Mouse (Mus musculus): ENCODE measurements around the gene Ifit3. TPM values are rescaled to one million over a fixed set of nuclear protein-coding genes. Genes with fewer than 3 reads are reported as not detected.
"Not testable (repeated sequence)": the region's sequence is repeated elsewhere in the genome, so short reads cannot be mapped to it uniquely, and the experiment has no call there.

Ifit3 gene
- polyA plus RNA-seq, 1 experiment, result 14.0 TPM

DNA sequence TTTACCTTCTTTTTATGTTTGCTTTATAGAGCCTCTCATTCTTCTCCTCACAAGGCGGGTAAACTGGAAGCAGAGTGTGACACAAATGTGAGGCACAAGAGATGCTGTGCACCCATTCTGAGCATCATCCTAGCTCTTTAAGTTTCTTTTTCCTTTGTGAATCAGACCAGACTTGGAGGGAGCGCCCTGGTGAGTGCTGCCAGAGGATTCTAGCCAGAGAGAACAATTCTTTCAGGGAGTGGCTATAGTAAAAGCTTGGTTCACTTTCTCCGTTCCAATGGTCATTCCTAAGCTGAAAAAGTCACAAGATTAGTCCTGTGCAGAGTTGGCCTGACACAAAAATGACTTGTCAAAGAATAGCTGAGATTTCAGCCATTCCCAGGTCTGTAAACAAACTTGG lies 26.7 kb upstream of the Ifit3 start:
- H3K4me1 ChIP-seq (ENCODE audit: control insufficient read depth, insufficient read depth, low read length), result peaks cover 11% of the 10 kb centered on the region
- H3K4me3 ChIP-seq (replicated peaks; ENCODE audit: extremely low read depth, low read depth, low read length), result no peak overlapping the region
- no peak for DNase-seq
- WGBS, result 39% methylated on average over 3 of the region's 3 CpGs
- no peak for TF ChIP-seq POLR2A (IDR thresholded peaks at IDR 0.05; ENCODE audit: borderline replicate concordance, extremely low read depth, low read depth, low read length)
- no peak for TF ChIP-seq CTCF (IDR thresholded peaks at IDR 0.05; ENCODE audit: insufficient read depth, low read length)

DNA sequence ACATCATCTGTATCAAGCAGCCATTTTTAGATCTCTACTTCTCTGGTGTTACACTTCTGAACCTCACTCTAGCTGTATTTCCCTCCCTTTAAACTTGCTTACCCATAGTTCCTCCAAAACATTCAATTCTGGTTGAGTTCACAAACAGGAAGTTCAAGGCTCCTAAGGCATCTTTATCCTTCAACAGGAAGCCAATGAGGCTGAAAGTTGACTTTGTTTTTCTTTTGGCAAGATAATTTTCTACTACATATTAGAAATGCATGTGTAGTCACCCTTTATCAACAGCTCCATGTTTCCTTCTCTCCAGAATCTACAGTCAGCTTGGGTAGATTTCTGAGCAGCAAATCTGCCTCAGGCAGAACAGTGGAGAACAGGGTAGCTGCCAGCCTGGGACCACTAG lies 20.8 kb upstream of the Ifit3 start:
- no peak for DNase-seq
- Histone ChIP-seq H3K4me1 (ENCODE audit: control insufficient read depth, insufficient read depth, low read length) (no peaks in the 10 kb centered on the region), H3K4me3 (replicated peaks; ENCODE audit: extremely low read depth, low read depth, low read length) (no peak overlapping the region)
- TF ChIP-seq POLR2A (IDR thresholded peaks at IDR 0.05; ENCODE audit: borderline replicate concordance, extremely low read depth, low read depth, low read length) (no peak), CTCF (IDR thresholded peaks at IDR 0.05; ENCODE audit: insufficient read depth, low read length) (no peak)

DNA sequence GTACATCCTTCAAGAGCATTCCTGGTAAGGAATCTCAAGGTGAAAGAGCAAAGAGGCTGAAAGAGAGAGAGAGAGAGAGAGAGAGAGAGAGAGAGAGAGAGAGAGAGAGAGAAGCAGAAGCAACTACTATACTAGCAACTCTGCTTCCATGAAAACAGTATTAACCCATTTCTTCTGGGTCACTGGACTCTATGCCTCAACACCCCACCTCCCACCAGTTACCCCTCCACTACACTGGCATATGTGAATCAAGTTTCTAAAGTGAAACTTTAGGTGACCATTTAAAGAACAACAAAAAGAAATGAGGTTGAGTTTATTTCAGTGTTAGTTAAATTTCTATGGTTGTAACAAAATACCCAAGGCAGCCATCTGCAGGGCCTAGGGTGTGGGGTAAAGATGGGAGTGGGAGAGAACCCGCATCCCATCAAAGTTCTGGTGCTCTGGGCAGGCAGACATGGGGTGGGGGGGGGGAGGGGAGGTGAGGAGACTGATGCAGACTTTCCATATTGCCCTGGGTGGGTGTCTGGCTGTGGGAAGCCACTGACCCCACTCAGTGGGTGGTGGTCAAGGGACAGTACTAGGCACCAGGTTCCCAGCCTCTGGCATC lies 17.1 kb upstream of the Ifit3 start:
- 100% methylated on average over 1 of the region's 1 CpGs for WGBS
- Histone ChIP-seq H3K4me3 (replicated peaks; ENCODE audit: extremely low read depth, low read depth, low read length) (no peak overlapping the region), H3K4me1 (ENCODE audit: control insufficient read depth, insufficient read depth, low read length) (no peaks in the 10 kb centered on the region; the same call in none of the 2 replicates)
- TF ChIP-seq CTCF (IDR thresholded peaks at IDR 0.05; ENCODE audit: insufficient read depth, low read length) (no peak), POLR2A (IDR thresholded peaks at IDR 0.05; ENCODE audit: borderline replicate concordance, extremely low read depth, low read depth, low read length) (no peak)
- DNase-seq, result no peak

GRCm38 (mm10) chr19:34568988-34569895 lies 14.1 kb upstream of the Ifit3 start:
- Histone ChIP-seq H3K4me3 (replicated peaks; ENCODE audit: extremely low read depth, low read depth, low read length) (no peak overlapping the region), H3K4me1 (ENCODE audit: control insufficient read depth, insufficient read depth, low read length) (no peaks in the 10 kb centered on the region; the same call in none of the 2 replicates)
- no peak for TF ChIP-seq CTCF (IDR thresholded peaks at IDR 0.05; ENCODE audit: insufficient read depth, low read length)
- TF ChIP-seq POLR2A (IDR thresholded peaks at IDR 0.05; ENCODE audit: borderline replicate concordance, extremely low read depth, low read depth, low read length), result no peak
- WGBS, result 54% methylated on average over 7 of the region's 7 CpGs
- DNase-seq, result no peak

- no peak for DNase-seq
- Histone ChIP-seq H3K4me3 (replicated peaks; ENCODE audit: extremely low read depth, low read depth, low read length) (no peak overlapping the region), H3K4me1 (ENCODE audit: control insufficient read depth, insufficient read depth, low read length) (no peaks in the 10 kb centered on the region; the same call in none of the 2 replicates)
- WGBS, result 60% methylated on average over 4 of the region's 4 CpGs
- TF ChIP-seq CTCF (IDR thresholded peaks at IDR 0.05; ENCODE audit: insufficient read depth, low read length) (no peak), POLR2A (IDR thresholded peaks at IDR 0.05; ENCODE audit: borderline replicate concordance, extremely low read depth, low read depth, low read length) (no peak)
Measured at GRCm38 (mm10) chr19:34569896-34570476, 13.3 kb upstream of the Ifit3 start.

- DNase-seq, result no peak
- Histone ChIP-seq H3K4me1 (ENCODE audit: control insufficient read depth, insufficient read depth, low read length) (no peaks in the 10 kb centered on the region; the same call in none of the 2 replicates), H3K4me3 (replicated peaks; ENCODE audit: extremely low read depth, low read depth, low read length) (no peak overlapping the region)
- 94% methylated on average over 1 of the region's 1 CpGs for WGBS
- TF ChIP-seq POLR2A (IDR thresholded peaks at IDR 0.05; ENCODE audit: borderline replicate concordance, extremely low read depth, low read depth, low read length) (no peak), CTCF (IDR thresholded peaks at IDR 0.05; ENCODE audit: insufficient read depth, low read length) (no peak)
Measured at GRCm38 (mm10) chr19:34571080-34571479, 12.3 kb upstream of the Ifit3 start.

- 89% methylated on average over 5 of the region's 5 CpGs for WGBS
- H3K4me3 ChIP-seq (replicated peaks; ENCODE audit: extremely low read depth, low read depth, low read length), result no peak overlapping the region
- no peak for DNase-seq
- H3K4me1 ChIP-seq (ENCODE audit: control insufficient read depth, insufficient read depth, low read length), result no peaks in the 10 kb centered on the region; the same call in none of the 2 replicates
- TF ChIP-seq CTCF (IDR thresholded peaks at IDR 0.05; ENCODE audit: insufficient read depth, low read length), result no peak
- no peak for TF ChIP-seq POLR2A (IDR thresholded peaks at IDR 0.05; ENCODE audit: borderline replicate concordance, extremely low read depth, low read depth, low read length)
Measured at GRCm38 (mm10) chr19:34573650-34574049, 9.7 kb upstream of the Ifit3 start.

GRCm38 (mm10) chr19:34577121-34577520 lies 6.2 kb upstream of the Ifit3 start:
- DNase-seq, result no peak
- no peak for TF ChIP-seq CTCF (IDR thresholded peaks at IDR 0.05; ENCODE audit: insufficient read depth, low read length)
- no peak for TF ChIP-seq POLR2A (IDR thresholded peaks at IDR 0.05; ENCODE audit: borderline replicate concordance, extremely low read depth, low read depth, low read length)
- H3K4me3 ChIP-seq (replicated peaks; ENCODE audit: extremely low read depth, low read depth, low read length), result no peak overlapping the region
- WGBS, result 54% methylated on average over 1 of the region's 1 CpGs
- no peaks in the 10 kb centered on the region for H3K4me1 ChIP-seq (ENCODE audit: control insufficient read depth, insufficient read depth, low read length)

- WGBS, result 61% methylated on average over 2 of the region's 2 CpGs
Measured at GRCm38 (mm10) chr19:34582696-34583095, 635 bp upstream of the Ifit3 start.

DNA sequence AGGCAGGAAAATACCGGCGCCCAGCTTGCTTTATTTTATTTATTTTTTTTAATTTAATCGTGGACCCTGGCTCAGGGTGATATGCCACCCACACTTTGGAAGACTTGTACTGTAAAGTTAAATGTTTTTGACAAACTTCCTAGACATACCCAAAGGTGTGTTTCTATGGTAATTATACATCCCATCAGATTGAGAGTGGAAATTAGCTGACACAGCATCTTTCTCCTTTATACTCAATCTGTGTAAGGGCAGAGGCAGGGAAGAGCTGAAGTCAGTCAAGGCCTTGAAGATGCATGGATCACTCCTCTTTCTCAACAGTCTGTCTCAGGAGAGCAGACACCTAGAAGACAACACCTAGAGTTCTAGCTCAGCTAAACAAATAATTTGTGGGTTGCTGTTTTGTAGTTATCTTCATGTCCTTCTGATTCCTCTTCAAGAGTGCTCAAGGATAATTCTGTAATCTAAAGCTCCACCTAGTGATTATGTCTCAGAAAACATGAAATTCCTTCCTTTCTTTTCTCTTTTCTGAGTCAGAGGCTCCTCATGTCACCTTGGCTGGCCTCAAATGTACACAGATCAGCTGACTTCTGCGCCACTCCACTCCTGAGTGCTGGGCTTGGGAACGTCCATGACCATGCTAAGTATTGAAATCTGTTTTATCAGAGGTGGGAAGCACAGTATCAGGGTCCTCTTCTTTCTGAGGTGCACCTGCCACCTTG lies 2.6 kb downstream of the Ifit3 start:
- DNase-seq; H3K4me3 ChIP-seq (replicated peaks; ENCODE audit: extremely low read depth, low read depth, low read length); H3K4me1 ChIP-seq (ENCODE audit: control insufficient read depth, insufficient read depth, low read length): not testable (repeated sequence)
- WGBS, result 60% methylated on average over 5 of the region's 5 CpGs

More at GRCm38 (mm10) chr19:34582696-34583095, 635 bp upstream of the Ifit3 start:
- H3K4me3 ChIP-seq (replicated peaks; ENCODE audit: extremely low read depth, low read depth, low read length); H3K4me1 ChIP-seq (ENCODE audit: control insufficient read depth, insufficient read depth, low read length); DNase-seq: not testable (repeated sequence)

GRCm38 (mm10) chr19:34587898-34588692 lies 4.8 kb downstream of the Ifit3 start:
- not testable (repeated sequence) for H3K4me3 ChIP-seq (replicated peaks; ENCODE audit: extremely low read depth, low read depth, low read length); H3K4me1 ChIP-seq (ENCODE audit: control insufficient read depth, insufficient read depth, low read length); DNase-seq
- 48% methylated on average over 7 of the region's 12 CpGs for WGBS
